Mouse (Mus musculus) heart, embryonic 15.5 days (tissue): ENCODE data around the gene Cmbl. TPM values are rescaled to one million over a fixed set of nuclear protein-coding genes. Genes with fewer than 3 reads are reported as not detected.
"Not testable (repeated sequence)": the region's sequence is repeated elsewhere in the genome, so short reads cannot be mapped to it uniquely, and the experiment has no call there.

Experiments
- ATAC-seq: fragments of 200-750 bp; cut with Nextera tagmentation; replicated peaks from 2 replicates; pipeline ENCODE4 v1.8.0; 2017; ENCODE audit warnings: low read depth, moderate TSS enrichment; ENCODE audit not compliant: insufficient number of reproducible peaks, insufficient read depth, low FRiP score
- H3K27ac ChIP-seq: fragments of 300-500 bp; sonication (generic); 2 replicates; pipeline ENCODE4 v1.5.1; 2015; ENCODE audit warnings: mild to moderate bottlenecking, inconsistent platforms
- H3K27me3 ChIP-seq: fragments of 300-500 bp; sonication (generic); 2 replicates; pipeline ENCODE4 v1.6.1; 2015; ENCODE audit warnings: inconsistent platforms
- H3K36me3 ChIP-seq: fragments of 300-500 bp; sonication (generic); 2 replicates; pipeline ENCODE4 v1.6.1; 2015; ENCODE audit warnings: mild to moderate bottlenecking, inconsistent platforms
- H3K4me1 ChIP-seq: fragments of 300-500 bp; sonication (generic); replicated peaks from 2 replicates; pipeline ENCODE4 v1.6.1; 2015; ENCODE audit warnings: inconsistent platforms
- H3K4me2 ChIP-seq: fragments of 300-500 bp; sonication (generic); 2 replicates; pipeline ENCODE4 v1.6.1; 2015; ENCODE audit warnings: inconsistent platforms, mild to moderate bottlenecking, moderate library complexity
- H3K4me3 ChIP-seq: fragments of 300-500 bp; sonication (generic); 2 replicates; pipeline ENCODE4 v1.5.1; 2015; ENCODE audit warnings: mild to moderate bottlenecking, inconsistent platforms
- H3K9ac ChIP-seq: fragments of 300-500 bp; sonication (generic); 2 replicates; pipeline ENCODE4 v1.6.1; 2015; ENCODE audit warnings: mild to moderate bottlenecking, inconsistent platforms
- H3K9me3 ChIP-seq: fragments of 300-500 bp; sonication (generic); replicated peaks from 2 replicates; pipeline ENCODE4 v1.6.1; 2016; ENCODE audit warnings: inconsistent platforms
- WGBS: fragments of 180-500 bp; shearing (Covaris S2); methylation state at CpG from one replicate; pipeline ENCODE4 v1.1.7; 2015; ENCODE audit warnings: mixed read lengths; 5-methylcytosine and 5-hydroxymethylcytosine counted together
- polyA plus RNA-seq: library from polyadenylated mRNA; unstranded; fragments of >200 nt; fragmentation: Nextera tagmentation; extraction: Ambion mirVana; gene quantifications from 2 replicates; pipeline ENCODE4 v1.2.1, GENCODE M21; 2015

Gene Cmbl
- polyA plus RNA-seq, 1 experiment from 2014 or later, result 9.5 TPM

DNA sequence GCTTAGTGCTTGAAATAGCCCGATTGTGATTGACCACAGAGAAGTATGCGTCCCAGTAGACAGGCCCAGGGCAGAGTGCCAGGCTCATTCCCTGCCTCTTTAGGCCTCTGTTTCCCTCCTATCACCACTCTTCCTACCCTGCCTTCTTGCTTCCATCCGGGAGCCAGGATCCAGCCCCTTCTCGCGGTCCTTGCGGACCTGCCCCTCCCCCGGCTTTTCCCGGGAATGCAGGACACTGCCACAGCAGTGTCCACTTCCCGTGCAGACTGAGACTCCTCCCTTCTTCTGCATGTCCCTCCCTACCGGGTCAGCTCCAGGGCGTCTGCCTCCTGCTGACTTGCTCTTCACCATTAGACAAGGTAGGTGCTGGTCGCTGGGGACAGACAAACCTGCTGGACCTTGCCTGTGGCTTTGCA is 3.4 kb downstream of the Cmbl start:
- peaks cover 29% of the 10 kb centered on the region for H3K4me1 ChIP-seq
- no peaks in the 10 kb centered on the region for H3K9me3 ChIP-seq
- no peaks in the 10 kb centered on the region for H3K27me3 ChIP-seq
- 4% methylated on average over 12 of the region's 12 CpGs for WGBS
- H3K36me3 ChIP-seq, result no peaks in the 10 kb centered on the region
- peak overlapping the region; percentile 60 for H3K27ac ChIP-seq
- H3K4me3 ChIP-seq, result peak overlapping the region; percentile 28
- peak overlapping the region; percentile 56 for H3K4me2 ChIP-seq
- peak; percentile 80 for ATAC-seq
- peak overlapping the region; percentile 15; the same call in 1 of the 2 replicates for H3K9ac ChIP-seq

GRCm38 (mm10) chr15:31569325-31570022 is 4.3 kb downstream of the Cmbl start:
- no peak for ATAC-seq
- no peaks in the 10 kb centered on the region for H3K9me3 ChIP-seq
- peaks cover 23% of the 10 kb centered on the region for H3K4me1 ChIP-seq
- no peaks in the 10 kb centered on the region for H3K36me3 ChIP-seq
- H3K9ac ChIP-seq, result no peak overlapping the region
- WGBS, result 46% methylated on average over 9 of the region's 9 CpGs
- no peak overlapping the region for H3K4me3 ChIP-seq
- H3K27me3 ChIP-seq, result no peaks in the 10 kb centered on the region
- H3K27ac ChIP-seq, result no peak overlapping the region; the same call in 1 of the 2 replicates
- 0 out of 2 replicates have a peak overlapping the region, but pooled peaks have one; percentile 56 for H3K4me2 ChIP-seq

DNA sequence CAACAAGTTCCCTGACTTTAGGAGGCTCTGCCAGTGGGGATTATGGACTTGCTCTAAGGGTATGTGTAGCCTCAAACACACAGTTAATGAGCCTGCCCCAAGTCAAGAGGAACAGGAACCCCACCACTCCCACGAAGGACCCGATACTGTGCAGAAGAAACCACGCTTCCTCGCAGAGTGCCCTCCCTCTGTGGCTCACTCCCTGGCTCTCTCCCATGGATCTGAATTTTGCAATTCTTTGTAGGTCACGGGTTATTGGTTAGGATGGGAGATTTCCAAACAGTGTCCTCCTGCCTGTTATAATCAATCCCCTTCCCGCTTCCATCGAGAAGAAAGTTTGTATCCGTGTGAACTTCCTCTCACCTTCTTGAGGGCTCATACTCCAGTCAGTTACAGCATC is 5.8 kb downstream of the Cmbl start:
- Histone ChIP-seq H3K36me3 (no peaks in the 10 kb centered on the region), H3K4me1 (peaks cover 23% of the 10 kb centered on the region), H3K4me3 (no peak overlapping the region), H3K27ac (no peak overlapping the region), H3K27me3 (no peaks in the 10 kb centered on the region), H3K4me2 (no peak overlapping the region), H3K9ac (no peak overlapping the region), H3K9me3 (no peaks in the 10 kb centered on the region)
- no peak for ATAC-seq
- WGBS, result 84% methylated on average over 8 of the region's 8 CpGs

DNA sequence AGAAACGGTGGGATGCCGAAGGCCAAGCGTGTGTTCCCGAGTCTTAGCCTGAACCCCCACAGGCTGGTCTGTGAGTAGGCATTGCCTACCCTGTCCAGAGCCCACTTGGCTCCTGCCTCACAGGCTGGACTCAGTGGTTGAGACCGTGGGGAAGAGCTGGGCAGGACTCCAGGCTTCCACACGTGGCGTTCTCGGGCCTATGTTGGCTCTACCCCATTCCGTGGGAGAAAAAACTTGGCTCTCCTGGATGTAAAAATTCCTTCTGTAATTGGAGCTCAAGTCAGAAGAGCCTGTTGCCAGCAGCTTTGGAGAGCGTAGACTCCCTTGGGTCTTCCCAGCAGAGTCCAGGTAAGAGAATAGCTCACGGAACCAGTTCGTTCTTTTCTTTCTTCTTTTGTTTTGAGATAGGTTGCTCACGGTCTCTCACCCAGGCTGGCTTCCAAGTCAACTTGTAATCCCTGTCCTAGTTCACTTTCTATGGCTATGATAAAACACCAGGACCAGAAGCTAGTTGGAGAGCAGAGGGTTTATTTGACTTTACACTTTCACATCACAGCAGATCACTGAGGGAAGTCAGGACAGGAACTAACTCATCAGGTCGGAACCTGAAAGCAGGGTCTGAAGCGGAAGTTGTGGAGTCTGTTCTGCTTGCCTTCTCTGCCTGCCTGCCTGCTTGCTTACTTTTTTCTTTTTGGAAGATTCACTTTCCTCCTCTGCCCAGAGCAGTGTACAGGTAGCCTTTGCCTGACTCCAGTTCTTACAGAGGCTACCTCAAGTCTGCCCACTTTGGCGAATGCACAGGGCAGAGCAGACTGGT is 6.9 kb downstream of the Cmbl start:
- 68% methylated on average over 16 of the region's 16 CpGs for WGBS

GRCm38 (mm10) chr15:31573287-31573686 is 8.1 kb downstream of the Cmbl start:
- Histone ChIP-seq H3K27me3 (no peaks in the 10 kb centered on the region), H3K36me3 (no peaks in the 10 kb centered on the region), H3K4me1 (peaks cover 20% of the 10 kb centered on the region), H3K4me2 (no peak overlapping the region), H3K9me3 (no peaks in the 10 kb centered on the region), H3K9ac (no peak overlapping the region), H3K27ac (no peak overlapping the region), H3K4me3 (no peak overlapping the region)
- no peak for ATAC-seq
- WGBS, result 50% methylated on average over 4 of the region's 4 CpGs

More for the DNA sequence above, 6.9 kb downstream of the Cmbl start:
- ATAC-seq, result no peak
- H3K9me3 ChIP-seq, result no peaks in the 10 kb centered on the region
- H3K36me3 ChIP-seq, result no peaks in the 10 kb centered on the region
- H3K4me1 ChIP-seq, result peaks cover 23% of the 10 kb centered on the region
- no peaks in the 10 kb centered on the region for H3K27me3 ChIP-seq
- no peak overlapping the region for H3K27ac ChIP-seq
- no peak overlapping the region for H3K4me3 ChIP-seq
- H3K9ac ChIP-seq, result no peak overlapping the region
- no peak overlapping the region for H3K4me2 ChIP-seq

DNA sequence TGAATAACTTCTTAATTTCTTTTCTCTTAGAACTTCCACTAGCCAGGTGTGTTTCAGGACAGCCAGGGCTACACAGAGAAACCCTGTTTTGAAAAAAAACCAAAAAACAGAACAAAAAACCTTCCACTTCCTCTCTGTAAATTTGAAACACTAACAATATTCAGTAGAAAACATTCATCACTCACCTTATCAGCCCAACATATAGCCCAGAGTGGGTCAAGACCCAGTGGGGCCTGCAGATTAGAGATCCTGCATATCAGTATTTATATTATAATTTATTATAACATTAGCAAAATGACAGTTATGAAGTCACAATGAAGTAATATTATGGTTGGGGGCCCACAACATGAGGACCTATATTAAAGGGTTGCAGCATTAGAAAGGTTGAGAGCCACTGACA is 8.5 kb downstream of the Cmbl start:
- Histone ChIP-seq H3K4me2 (no peak overlapping the region), H3K4me1 (peaks cover 16% of the 10 kb centered on the region), H3K27me3 (no peaks in the 10 kb centered on the region), H3K9ac (no peak overlapping the region), H3K36me3 (no peaks in the 10 kb centered on the region), H3K4me3 (no peak overlapping the region), H3K9me3 (no peaks in the 10 kb centered on the region), H3K27ac (no peak overlapping the region)
- ATAC-seq, result no peak

GRCm38 (mm10) chr15:31576076-31576475 is 10.9 kb downstream of the Cmbl start:
- ATAC-seq, result no peak
- WGBS, result 74% methylated on average over 5 of the region's 5 CpGs

GRCm38 (mm10) chr15:31581086-31581485 is 15.9 kb downstream of the Cmbl start:
- not testable (repeated sequence) for H3K9ac ChIP-seq, H3K4me2 ChIP-seq, H3K9me3 ChIP-seq, H3K4me1 ChIP-seq, ATAC-seq, H3K27ac ChIP-seq, H3K27me3 ChIP-seq, H3K36me3 ChIP-seq, H3K4me3 ChIP-seq
- 95% methylated on average over 2 of the region's 2 CpGs for WGBS

More at GRCm38 (mm10) chr15:31576076-31576475, 10.9 kb downstream of the Cmbl start:
- Histone ChIP-seq H3K4me2 (no peak overlapping the region), H3K36me3 (no peaks in the 10 kb centered on the region), H3K4me1 (peaks cover 5% of the 10 kb centered on the region; the same call in 1 of the 2 replicates), H3K9ac (no peak overlapping the region), H3K9me3 (no peaks in the 10 kb centered on the region), H3K4me3 (no peak overlapping the region), H3K27ac (no peak overlapping the region), H3K27me3 (no peaks in the 10 kb centered on the region)

DNA sequence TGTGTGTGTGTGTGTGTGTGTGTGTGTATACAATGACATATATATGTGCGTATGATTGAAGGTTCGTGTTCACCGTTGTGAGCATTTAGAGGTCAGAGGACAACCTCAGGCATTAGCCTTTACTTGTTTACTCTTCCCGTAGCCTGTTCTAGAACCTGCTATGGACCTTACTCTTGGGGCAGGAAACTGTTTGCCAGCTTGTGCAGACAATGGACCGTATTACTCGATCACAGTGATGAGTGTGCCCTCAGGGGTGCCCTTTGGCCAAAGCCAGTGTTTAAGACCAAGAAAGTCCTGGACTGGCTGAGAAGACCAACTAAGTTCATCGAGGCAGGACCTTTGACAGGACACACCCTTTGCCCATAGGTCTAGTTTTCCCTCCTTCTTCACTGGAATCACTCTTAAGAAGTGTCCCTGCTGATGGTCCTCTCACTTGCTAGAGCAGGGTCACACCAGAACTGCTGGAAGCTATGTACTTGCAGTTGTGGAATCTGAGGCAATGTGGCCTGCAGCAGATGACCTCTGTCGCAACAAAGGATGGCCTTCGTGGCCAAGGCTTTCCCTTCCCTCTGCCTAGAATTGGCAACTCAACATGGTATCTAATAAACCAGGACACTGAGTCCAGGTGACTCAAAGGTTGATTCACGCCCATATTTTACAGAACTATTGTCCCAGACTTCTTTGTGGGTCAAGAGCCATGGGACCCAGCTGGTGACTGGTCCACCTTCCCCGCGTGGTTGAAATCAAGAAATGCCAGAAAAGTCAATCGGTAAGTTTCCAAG is 18.3 kb downstream of the Cmbl start:
- Histone ChIP-seq H3K36me3 (no peaks in the 10 kb centered on the region), H3K4me1 (peaks cover 6% of the 10 kb centered on the region), H3K27me3 (no peaks in the 10 kb centered on the region), H3K27ac (no peak overlapping the region), H3K9me3 (no peaks in the 10 kb centered on the region), H3K9ac (no peak overlapping the region), H3K4me3 (no peak overlapping the region), H3K4me2 (no peak overlapping the region)
- no peak for ATAC-seq
- WGBS, result 90% methylated on average over 13 of the region's 13 CpGs

GRCm38 (mm10) chr15:31585238-31585637 is 20.0 kb downstream of the Cmbl start:
- Histone ChIP-seq H3K9me3 (no peaks in the 10 kb centered on the region), H3K4me3 (no peak overlapping the region), H3K4me2 (no peak overlapping the region), H3K9ac (no peak overlapping the region), H3K4me1 (peaks cover 12% of the 10 kb centered on the region), H3K27me3 (no peaks in the 10 kb centered on the region), H3K36me3 (peaks cover 8% of the 10 kb centered on the region), H3K27ac (no peak overlapping the region)
- WGBS, result 44% methylated on average over 7 of the region's 7 CpGs
- ATAC-seq, result no peak

GRCm38 (mm10) chr15:31586088-31586487 is 20.9 kb downstream of the Cmbl start:
- Histone ChIP-seq H3K27me3 (no peaks in the 10 kb centered on the region), H3K27ac (no peak overlapping the region), H3K4me3 (no peak overlapping the region), H3K36me3 (peaks cover 16% of the 10 kb centered on the region), H3K4me1 (peaks cover 12% of the 10 kb centered on the region), H3K9me3 (no peaks in the 10 kb centered on the region), H3K9ac (no peak overlapping the region), H3K4me2 (no peak overlapping the region)
- 69% methylated on average over 5 of the region's 5 CpGs for WGBS
- no peak for ATAC-seq
